Mouse (Mus musculus) midbrain, embryonic 14.5 days (tissue): ENCODE measurements around the gene Abhd5. TPM values are rescaled to one million over a fixed set of nuclear protein-coding genes. Genes with fewer than 3 reads are reported as not detected.

Source experiments
- ATAC-seq: fragments of 200-750 bp; cut with Nextera tagmentation; 2 replicates; pipeline ENCODE4 v1.8.0; 2017; ENCODE audit warnings: moderate number of reproducible peaks, moderate library complexity; ENCODE audit not compliant: low FRiP score, low TSS enrichment
- DNase-seq: peaks from one replicate; pipeline ENCODE4 v3.0.0-alpha.2; 2015
- H3K27ac ChIP-seq: fragments of 300-500 bp; sonication (generic); replicated peaks from 2 replicates; pipeline ENCODE4 v1.5.1; 2014; ENCODE audit warnings: mild to moderate bottlenecking, low read depth, low read length, moderate library complexity
- H3K27me3 ChIP-seq: fragments of 300-500 bp; sonication (generic); 2 replicates; pipeline ENCODE4 v1.6.1; 2014; ENCODE audit warnings: low read length, control low read depth, mixed read lengths; ENCODE audit not compliant: control insufficient read depth, insufficient read depth
- H3K36me3 ChIP-seq: fragments of 300-500 bp; sonication (generic); 2 replicates; pipeline ENCODE4 v1.6.1; 2014; ENCODE audit warnings: low read length, control low read depth; ENCODE audit not compliant: control insufficient read depth, insufficient read depth
- H3K4me1 ChIP-seq: fragments of 300-500 bp; sonication (generic); 2 replicates; pipeline ENCODE4 v1.6.1; 2014; ENCODE audit warnings: mild to moderate bottlenecking, antibody characterized with exemption, low read length, control low read depth; ENCODE audit not compliant: control insufficient read depth, insufficient read depth
- H3K4me2 ChIP-seq: fragments of 300-500 bp; sonication (generic); 2 replicates; pipeline ENCODE4 v1.6.1; 2014; ENCODE audit warnings: mild to moderate bottlenecking, low read length, moderate library complexity
- H3K4me3 ChIP-seq: fragments of 300-500 bp; sonication (generic); replicated peaks from 2 replicates; pipeline ENCODE4 v1.5.1; 2014; ENCODE audit warnings: low read depth, low read length
- H3K9ac ChIP-seq: fragments of 300-500 bp; sonication (generic); replicated peaks from 2 replicates; pipeline ENCODE4 v1.6.1; 2014; ENCODE audit warnings: mild to moderate bottlenecking, low read length, moderate library complexity
- H3K9me3 ChIP-seq: fragments of 300-500 bp; sonication (generic); 2 replicates; pipeline ENCODE4 v1.6.1; 2016; ENCODE audit warnings: low read length, control low read depth, mixed read lengths; ENCODE audit not compliant: control insufficient read depth
- WGBS: fragments of 180-500 bp; shearing (Covaris S2); extraction: QIAGEN DNeasy Blood & Tissue Kit; methylation state at CpG from one replicate; pipeline ENCODE4 v1.1.7; 2014; 5-methylcytosine and 5-hydroxymethylcytosine counted together
- polyA plus RNA-seq: library from polyadenylated mRNA; unstranded; fragments of >200 nt; fragmentation: Nextera tagmentation; extraction: Ambion mirVana; gene quantifications from 2 replicates; pipeline ENCODE4 v1.2.1, GENCODE M21; 2014

The Abhd5 gene
- polyA plus RNA-seq, 1 experiment from 2014 or later = 28.0 TPM

DNA sequence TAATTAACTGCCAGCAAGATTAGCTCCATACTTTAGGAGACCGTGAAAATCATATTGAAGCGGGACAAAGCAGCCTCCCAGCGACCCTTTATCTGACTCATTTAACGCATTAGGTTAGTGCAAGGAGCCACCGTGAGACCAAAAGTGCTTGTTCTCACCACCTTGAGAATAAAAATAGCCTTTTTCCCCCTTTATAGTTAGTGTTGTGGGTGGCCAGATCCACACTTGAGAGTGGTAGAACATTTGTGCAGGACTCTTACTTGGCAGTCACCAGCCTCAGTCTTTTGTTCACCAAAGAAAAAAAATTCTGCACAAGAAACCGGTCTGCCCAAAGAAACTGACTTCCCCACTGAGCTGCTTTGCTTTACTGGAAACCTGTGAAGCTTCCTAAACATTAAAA is 29.6 kb downstream of the Abhd5 start:
- ATAC-seq (no peak), DNase-seq (peak; percentile 26)
- Histone ChIP-seq H3K27ac (no peak overlapping the region), H3K9ac (no peak overlapping the region), H3K36me3 (peaks cover 5% of the 10 kb centered on the region), H3K9me3 (no peaks in the 10 kb centered on the region), H3K4me2 (no peak overlapping the region), H3K4me1 (0 out of 2 replicates have a peak, but pooled peaks cover 3% of the 10 kb centered on the region), H3K4me3 (no peak overlapping the region), H3K27me3 (no peaks in the 10 kb centered on the region)
- WGBS = 17% methylated on average over 6 of the region's 6 CpGs

DNA sequence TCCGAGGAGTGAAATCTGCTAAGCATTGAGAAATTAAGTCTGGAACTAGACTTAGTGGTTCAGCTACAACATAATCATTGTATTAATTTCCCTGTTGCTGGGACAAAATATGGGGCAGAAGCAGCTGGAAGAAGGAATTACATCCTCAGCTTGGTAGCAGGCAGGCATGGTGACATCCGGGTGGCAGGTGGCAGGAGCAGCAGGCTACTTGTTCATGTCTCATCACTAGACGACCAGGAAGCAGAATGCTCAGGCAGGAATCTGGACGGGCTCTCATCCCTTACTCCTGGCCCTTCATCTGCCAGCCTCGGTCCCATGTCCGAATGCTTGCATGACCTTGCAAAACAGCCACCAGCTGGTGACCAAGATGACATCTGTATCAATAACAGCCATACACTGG is 30.6 kb downstream of the Abhd5 start:
- 76% methylated on average over 6 of the region's 6 CpGs for WGBS
- no peak for DNase-seq
- Histone ChIP-seq H3K4me3 (no peak overlapping the region), H3K4me2 (no peak overlapping the region), H3K27me3 (no peaks in the 10 kb centered on the region), H3K36me3 (peaks cover 5% of the 10 kb centered on the region), H3K9ac (no peak overlapping the region), H3K9me3 (no peaks in the 10 kb centered on the region), H3K4me1 (0 out of 2 replicates have a peak, but pooled peaks cover 3% of the 10 kb centered on the region), H3K27ac (no peak overlapping the region)
- no peak for ATAC-seq

DNA sequence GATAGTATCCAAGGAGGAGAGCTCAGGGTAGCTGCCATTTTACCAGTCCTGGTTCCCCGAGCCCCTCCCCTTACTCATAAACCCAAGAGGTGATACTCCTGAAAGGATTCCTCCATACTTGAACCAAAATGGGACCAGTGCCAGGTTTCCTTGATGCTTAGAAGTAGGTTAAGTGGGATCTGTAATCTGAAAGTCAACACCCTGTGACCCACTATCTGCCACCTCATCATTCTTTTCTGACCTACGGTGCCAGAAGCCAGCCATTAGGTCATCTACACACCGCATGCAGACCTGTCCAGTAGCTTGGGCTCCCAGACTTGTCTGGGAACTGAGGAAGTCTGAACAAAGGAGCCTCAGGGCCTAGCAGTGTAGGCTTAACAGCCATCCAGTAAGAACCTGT is 34.6 kb downstream of the Abhd5 start:
- H3K9ac ChIP-seq = no peak overlapping the region
- no peak for DNase-seq
- H3K27me3 ChIP-seq = no peaks in the 10 kb centered on the region
- H3K4me2 ChIP-seq = no peak overlapping the region
- no peaks in the 10 kb centered on the region for H3K4me1 ChIP-seq
- no peak overlapping the region for H3K4me3 ChIP-seq
- no peaks in the 10 kb centered on the region for H3K9me3 ChIP-seq
- 84% methylated on average over 3 of the region's 3 CpGs for WGBS
- no peak overlapping the region for H3K27ac ChIP-seq
- no peaks in the 10 kb centered on the region for H3K36me3 ChIP-seq
- no peak for ATAC-seq

DNA sequence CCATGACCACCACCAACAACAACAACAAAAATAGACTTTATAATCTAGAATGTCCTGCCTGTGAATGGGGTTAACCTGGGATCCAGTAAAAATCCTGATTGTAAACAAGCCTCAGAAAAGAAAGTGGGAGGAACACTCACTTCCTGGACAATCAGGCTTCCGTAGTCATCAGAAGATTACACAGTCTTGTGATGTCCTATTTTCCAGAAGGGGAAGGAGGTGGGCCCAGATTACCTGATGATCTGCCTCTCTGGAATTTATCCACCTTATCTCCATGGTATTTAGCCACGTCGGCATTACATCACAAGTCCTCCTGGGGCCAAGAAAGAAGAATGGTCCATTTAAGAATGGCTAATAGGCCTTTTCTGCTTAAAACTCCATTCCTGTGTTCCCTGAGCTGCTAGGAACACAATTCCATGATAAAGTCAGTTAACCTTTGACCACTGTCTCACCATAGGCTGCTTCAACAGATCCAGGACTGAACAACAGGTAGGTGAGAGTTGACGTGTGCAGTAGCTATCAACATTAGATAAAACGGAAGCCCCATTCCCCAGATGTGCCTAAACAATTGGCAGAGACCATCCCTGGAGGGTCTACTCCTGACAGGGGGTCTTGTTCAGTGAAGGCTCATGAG is 38.0 kb downstream of the Abhd5 start:
- 93% methylated on average over 5 of the region's 5 CpGs for WGBS
- no peak overlapping the region for H3K9ac ChIP-seq
- no peaks in the 10 kb centered on the region for H3K9me3 ChIP-seq
- H3K4me2 ChIP-seq = no peak overlapping the region
- ATAC-seq (no peak), DNase-seq (no peak)
- H3K4me1 ChIP-seq = no peaks in the 10 kb centered on the region
- H3K27ac ChIP-seq = no peak overlapping the region
- no peak overlapping the region for H3K4me3 ChIP-seq
- no peaks in the 10 kb centered on the region for H3K27me3 ChIP-seq
- H3K36me3 ChIP-seq = no peaks in the 10 kb centered on the region

GRCm38 (mm10) chr9:122395816-122396215 is 44.4 kb downstream of the Abhd5 start:
- 76% methylated on average over 5 of the region's 5 CpGs for WGBS

DNA sequence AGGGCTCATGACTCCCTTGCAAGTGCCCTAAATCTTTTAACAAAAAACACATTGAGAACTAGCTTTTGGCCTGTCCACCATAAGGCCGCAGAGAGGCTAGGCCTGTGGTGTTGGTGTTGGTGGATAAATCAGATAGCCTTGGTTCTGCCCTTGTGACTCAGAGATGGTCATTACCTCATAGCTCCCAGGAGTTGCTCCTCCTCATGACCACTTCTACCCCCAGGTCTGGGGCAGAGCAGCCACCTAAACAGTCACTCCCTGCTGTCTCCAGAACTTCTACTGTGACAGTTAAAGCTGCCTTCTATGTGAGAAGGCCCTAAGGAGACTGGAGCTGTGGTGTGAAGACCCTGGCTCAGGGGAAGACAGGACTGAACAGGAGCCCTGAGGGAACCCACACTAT is 45.7 kb downstream of the Abhd5 start:
- Histone ChIP-seq H3K27ac (no peak overlapping the region), H3K4me3 (no peak overlapping the region), H3K9ac (no peak overlapping the region), H3K27me3 (no peaks in the 10 kb centered on the region), H3K4me2 (no peak overlapping the region), H3K4me1 (no peaks in the 10 kb centered on the region), H3K36me3 (no peaks in the 10 kb centered on the region), H3K9me3 (no peaks in the 10 kb centered on the region)
- 100% methylated on average over 1 of the region's 1 CpGs for WGBS
- DNase-seq = no peak
- ATAC-seq = no peak

More at GRCm38 (mm10) chr9:122395816-122396215, 44.4 kb downstream of the Abhd5 start:
- Histone ChIP-seq H3K4me1 (no peaks in the 10 kb centered on the region), H3K9me3 (no peaks in the 10 kb centered on the region), H3K27me3 (no peaks in the 10 kb centered on the region), H3K9ac (no peak overlapping the region), H3K36me3 (no peaks in the 10 kb centered on the region), H3K27ac (no peak overlapping the region), H3K4me2 (no peak overlapping the region), H3K4me3 (no peak overlapping the region)
- ATAC-seq (no peak), DNase-seq (no peak)

GRCm38 (mm10) chr9:122398746-122399145 is 47.3 kb downstream of the Abhd5 start:
- Histone ChIP-seq H3K4me3 (no peak overlapping the region), H3K36me3 (no peaks in the 10 kb centered on the region), H3K27ac (no peak overlapping the region), H3K9ac (no peak overlapping the region), H3K27me3 (no peaks in the 10 kb centered on the region), H3K4me2 (no peak overlapping the region), H3K4me1 (no peaks in the 10 kb centered on the region), H3K9me3 (no peaks in the 10 kb centered on the region)
- 64% methylated on average over 7 of the region's 7 CpGs for WGBS
- DNase-seq (peak; percentile 27), ATAC-seq (no peak)

GRCm38 (mm10) chr9:122401239-122401638 is 49.8 kb downstream of the Abhd5 start:
- ATAC-seq = no peak
- Histone ChIP-seq H3K9me3 (no peaks in the 10 kb centered on the region), H3K36me3 (no peaks in the 10 kb centered on the region), H3K4me3 (no peak overlapping the region), H3K4me2 (no peak overlapping the region), H3K27ac (no peak overlapping the region), H3K4me1 (no peaks in the 10 kb centered on the region), H3K27me3 (no peaks in the 10 kb centered on the region), H3K9ac (no peak overlapping the region)
- 84% methylated on average over 4 of the region's 4 CpGs for WGBS
- DNase-seq = no peak

- no peaks in the 10 kb centered on the region for H3K36me3 ChIP-seq
- 91% methylated on average over 16 of the region's 16 CpGs for WGBS
- no peak overlapping the region for H3K4me2 ChIP-seq
- DNase-seq = no peak
- H3K27ac ChIP-seq = no peak overlapping the region
- H3K9me3 ChIP-seq = no peaks in the 10 kb centered on the region
- H3K4me1 ChIP-seq = no peaks in the 10 kb centered on the region
- no peaks in the 10 kb centered on the region for H3K27me3 ChIP-seq
- no peak for ATAC-seq
- H3K9ac ChIP-seq = no peak overlapping the region
- no peak overlapping the region for H3K4me3 ChIP-seq
These were observed 59.2 kb downstream of the Abhd5 start for GRCm38 (mm10) chr9:122410437-122411175.
